Comparison of ENCODE assay signal across 9 mouse cellular contexts in the genomic region with DNA sequence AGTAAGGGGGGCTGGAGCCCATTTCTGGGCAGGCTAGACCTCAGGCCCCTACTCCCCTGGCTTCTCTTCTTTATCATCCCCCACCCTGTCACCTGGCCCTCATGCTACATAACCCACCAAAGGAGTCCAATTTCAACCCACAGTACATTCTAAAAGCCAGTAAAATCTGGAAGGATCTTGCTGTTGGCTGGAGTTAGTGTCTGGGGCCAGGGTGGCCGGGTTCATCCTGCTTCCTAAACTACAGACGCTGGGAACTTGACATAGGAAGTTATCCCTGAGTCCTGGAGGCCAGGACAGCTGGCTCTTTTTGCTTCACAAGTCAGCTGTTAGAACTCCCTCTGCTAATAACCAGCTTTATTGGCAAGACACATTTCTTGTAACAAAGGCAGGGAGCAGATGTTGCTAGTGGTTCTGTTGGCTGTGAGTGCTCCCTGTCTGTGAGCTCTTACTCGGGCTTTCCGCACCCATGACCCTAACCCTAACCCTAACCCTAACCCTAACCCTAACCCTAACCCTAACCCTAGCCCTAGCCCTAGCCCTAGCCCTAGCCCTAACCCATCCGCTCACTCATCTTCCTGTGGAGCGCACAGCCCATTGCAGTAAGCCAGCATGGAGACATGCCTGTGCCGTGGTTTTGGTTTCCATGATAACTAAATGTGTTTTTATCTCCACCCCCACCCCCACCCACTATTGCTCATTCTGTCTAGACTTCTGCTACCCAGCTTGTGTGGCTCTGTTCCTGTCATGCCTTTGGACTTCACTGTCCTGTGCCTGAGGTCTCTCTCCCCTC.
DNase-seq lines count a peak whose midpoint lies in the region; ATAC-seq lines count a peak whose summit lies in the region.
"Had no signal": no experiment of that assay in that cellular context is flagged by ENCODE, and none has a peak within 500 bp of the region (broad histone marks: within the 10 kb centered on the region; RNA-seq: fewer than 3 reads in every experiment).

No protein-coding gene starts in this region.

- no peaks in the 10 kb centered on the region for H3K27me3 ChIP-seq in hindbrain, embryonic 13.5 days
- no peaks in the 10 kb centered on the region for H3K27me3 ChIP-seq in hindbrain, embryonic 12.5 days
- H3K27me3 ChIP-seq in lung, embryonic 15.5 days: no peaks in the 10 kb centered on the region
- H3K27me3 ChIP-seq: embryonic facial prominence, embryonic 15.5 days had no signal

- WGBS in hindbrain, embryonic 13.5 days: 67% methylated on average over 7 of the region's 7 CpGs
- 64% methylated on average over 7 of the region's 7 CpGs for WGBS in hindbrain, embryonic 12.5 days
- WGBS in lung, embryonic 15.5 days: 41% methylated on average over 7 of the region's 7 CpGs

- no peaks in the 10 kb centered on the region for H3K9me3 ChIP-seq in hindbrain, embryonic 13.5 days
- no peaks in the 10 kb centered on the region for H3K9me3 ChIP-seq in hindbrain, embryonic 12.5 days (replicated peaks)
- H3K9me3 ChIP-seq in lung, embryonic 15.5 days: no peaks in the 10 kb centered on the region
- H3K9me3 ChIP-seq: embryonic facial prominence, embryonic 15.5 days had no signal

- peak; percentile 42 for DNase-seq in heart, postnatal 4 days
- DNase-seq in right cerebral cortex, postnatal 36 days (ENCODE audit: low spot score in 2 of 2): no peak
- DNase-seq in adrenal gland, postnatal 4 days (ENCODE audit: low spot score in 2 of 2): no peak
- no peak for DNase-seq in left cerebral cortex, adult 9 months (ENCODE audit: low spot score in 2 of 2)

- H3K36me3 ChIP-seq in hindbrain, embryonic 13.5 days: no peaks in the 10 kb centered on the region
- H3K36me3 ChIP-seq in hindbrain, embryonic 12.5 days: no peaks in the 10 kb centered on the region
- no peaks in the 10 kb centered on the region for H3K36me3 ChIP-seq in lung, embryonic 15.5 days
- H3K36me3 ChIP-seq: embryonic facial prominence, embryonic 15.5 days had no signal

- H3K4me2 ChIP-seq in hindbrain, embryonic 13.5 days: no peak overlapping the region
- H3K4me2 ChIP-seq in hindbrain, embryonic 12.5 days (replicated peaks): no peak overlapping the region
- 0 out of 2 replicates have a peak overlapping the region, but pooled peaks have one; percentile 10 for H3K4me2 ChIP-seq in lung, embryonic 15.5 days
- H3K4me2 ChIP-seq: embryonic facial prominence, embryonic 15.5 days had no signal

- ATAC-seq in hindbrain, embryonic 13.5 days (ENCODE audit: low FRiP score): 0 out of 2 replicates have a peak, but pooled peaks have one; percentile 63
- ATAC-seq in hindbrain, embryonic 12.5 days (ENCODE audit: low FRiP score): no peak; the same call in 1 of the 2 replicates
- peak; percentile 43 for ATAC-seq in common myeloid progenitor, adult 5-6 weeks (replicated peaks; ENCODE audit: low read depth, poor library complexity, severe bottlenecking)
- ATAC-seq in lung, embryonic 15.5 days (ENCODE audit: borderline replicate concordance, extremely low read depth, low FRiP score, low TSS enrichment): peak; percentile 72

- peaks cover 7% of the 10 kb centered on the region for H3K4me1 ChIP-seq in hindbrain, embryonic 13.5 days (replicated peaks)
- H3K4me1 ChIP-seq in hindbrain, embryonic 12.5 days: peaks cover 5% of the 10 kb centered on the region
- H3K4me1 ChIP-seq in lung, embryonic 15.5 days: peaks cover 36% of the 10 kb centered on the region

- H3K27ac ChIP-seq in hindbrain, embryonic 13.5 days: no peak overlapping the region
- no peak overlapping the region for H3K27ac ChIP-seq in hindbrain, embryonic 12.5 days
- H3K27ac ChIP-seq in lung, embryonic 15.5 days: peak overlapping the region; percentile 98
- H3K27ac ChIP-seq: embryonic facial prominence, embryonic 15.5 days had no signal

- no peak overlapping the region for H3K9ac ChIP-seq in hindbrain, embryonic 13.5 days
- H3K9ac ChIP-seq in hindbrain, embryonic 12.5 days: no peak overlapping the region
- no peak overlapping the region for H3K9ac ChIP-seq in lung, embryonic 15.5 days
- H3K9ac ChIP-seq: embryonic facial prominence, embryonic 15.5 days had no signal

- no peak overlapping the region for H3K4me3 ChIP-seq in hindbrain, embryonic 13.5 days
- no peak overlapping the region for H3K4me3 ChIP-seq in hindbrain, embryonic 12.5 days
- H3K4me3 ChIP-seq in lung, embryonic 15.5 days: no peak overlapping the region
- H3K4me3 ChIP-seq: embryonic facial prominence, embryonic 15.5 days had no signal
